Mouse (Mus musculus): ENCODE data around the gene Myo3b. TPM values are rescaled to one million over a fixed set of nuclear protein-coding genes. Genes with fewer than 3 reads are reported as not detected.

Myo3b gene
- polyA plus RNA-seq, 1 experiment from 2014 or later: 0.12 TPM

- H3K27me3 ChIP-seq: 0 out of 2 replicates have a peak, but pooled peaks cover 5% of the 10 kb centered on the region
- WGBS: 69% methylated on average over 9 of the region's 9 CpGs
- no peak overlapping the region for H3K4me2 ChIP-seq
- no peaks in the 10 kb centered on the region for H3K9me3 ChIP-seq
- H3K4me3 ChIP-seq: no peak overlapping the region
- no peak overlapping the region for H3K9ac ChIP-seq
- no peak for ATAC-seq (ENCODE audit: low FRiP score)
- H3K4me1 ChIP-seq (replicated peaks): peaks cover 12% of the 10 kb centered on the region
- H3K36me3 ChIP-seq: no peaks in the 10 kb centered on the region
- no peak overlapping the region for H3K27ac ChIP-seq
Measured at GRCm38 (mm10) chr2:70337869-70338268, 298.9 kb downstream of the Myo3b start.

DNA sequence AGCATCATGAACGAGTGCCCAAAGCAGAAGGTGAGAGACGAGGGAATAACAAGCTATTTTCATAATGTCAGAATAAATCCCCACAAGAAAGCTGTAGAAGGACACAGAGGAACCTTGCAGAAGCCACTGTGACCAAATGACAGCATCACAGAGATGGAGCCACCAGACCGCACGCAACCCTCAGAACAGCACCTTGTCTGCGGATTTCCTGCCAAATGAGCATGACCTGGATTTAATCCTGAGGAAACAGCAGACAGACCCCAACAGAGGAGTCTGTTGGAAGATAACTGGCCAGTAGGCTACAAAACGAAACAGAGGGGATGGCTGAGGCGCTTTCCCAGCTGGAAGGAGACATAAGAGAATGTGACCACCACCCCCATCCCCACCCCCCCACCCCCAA lies 300.1 kb downstream of the Myo3b start:
- Histone ChIP-seq H3K27me3 (0 out of 2 replicates have a peak, but pooled peaks cover 5% of the 10 kb centered on the region), H3K9me3 (no peaks in the 10 kb centered on the region), H3K4me2 (no peak overlapping the region), H3K27ac (no peak overlapping the region), H3K4me3 (no peak overlapping the region), H3K9ac (no peak overlapping the region), H3K36me3 (no peaks in the 10 kb centered on the region), H3K4me1 (replicated peaks) (peaks cover 12% of the 10 kb centered on the region)
- 78% methylated on average over 7 of the region's 7 CpGs for WGBS
- ATAC-seq (ENCODE audit: low FRiP score): no peak

DNA sequence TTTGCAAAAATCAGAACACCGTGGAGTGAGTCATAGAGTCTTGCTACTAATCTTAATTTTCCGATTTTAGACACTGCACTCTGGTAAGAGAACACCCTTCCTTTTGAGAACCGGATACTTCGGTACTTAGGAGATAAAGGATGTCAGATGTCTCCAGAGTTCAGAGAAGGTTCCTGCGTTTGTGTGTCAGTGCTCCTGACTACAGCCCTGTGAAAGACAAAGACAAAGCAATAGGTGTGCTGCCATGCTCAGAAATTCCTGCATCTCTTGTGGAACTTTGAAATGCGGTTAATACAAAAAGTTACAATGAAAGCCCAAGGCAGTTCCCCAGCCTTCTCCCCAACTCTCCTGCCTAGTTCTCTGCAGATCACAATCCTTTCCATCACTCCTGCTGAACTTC lies 300.6 kb downstream of the Myo3b start:
- Histone ChIP-seq H3K9ac (no peak overlapping the region), H3K4me3 (no peak overlapping the region), H3K4me2 (no peak overlapping the region), H3K4me1 (replicated peaks) (peaks cover 12% of the 10 kb centered on the region), H3K9me3 (no peaks in the 10 kb centered on the region), H3K36me3 (no peaks in the 10 kb centered on the region), H3K27ac (no peak overlapping the region), H3K27me3 (0 out of 2 replicates have a peak, but pooled peaks cover 5% of the 10 kb centered on the region)
- no peak for ATAC-seq (ENCODE audit: low FRiP score)
- WGBS: 86% methylated on average over 6 of the region's 6 CpGs

DNA sequence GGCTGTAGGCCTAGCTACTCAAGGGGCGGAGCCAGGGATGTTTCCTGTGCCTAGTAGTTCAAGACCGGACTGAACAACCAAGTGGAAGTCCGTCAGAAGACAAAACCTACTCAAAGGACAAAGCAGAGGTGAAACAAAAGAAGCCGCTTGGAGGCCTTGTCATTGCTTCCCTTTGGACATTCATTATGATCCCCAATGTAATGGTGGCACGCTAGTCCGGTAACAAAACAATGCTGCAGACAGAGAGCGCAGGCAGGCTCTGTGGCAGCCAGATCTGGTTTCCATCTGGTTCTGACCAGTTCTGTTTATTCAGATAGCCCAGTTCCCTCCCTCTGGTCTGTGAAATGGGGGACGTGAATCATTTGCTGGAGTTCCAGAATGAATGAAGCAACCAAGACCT lies 301.3 kb downstream of the Myo3b start:
- WGBS: 85% methylated on average over 8 of the region's 8 CpGs
- Histone ChIP-seq H3K9me3 (no peaks in the 10 kb centered on the region), H3K36me3 (no peaks in the 10 kb centered on the region), H3K4me2 (no peak overlapping the region), H3K27me3 (0 out of 2 replicates have a peak, but pooled peaks cover 5% of the 10 kb centered on the region), H3K9ac (no peak overlapping the region), H3K4me3 (no peak overlapping the region), H3K4me1 (replicated peaks) (peaks cover 12% of the 10 kb centered on the region), H3K27ac (no peak overlapping the region)
- no peak for ATAC-seq (ENCODE audit: low FRiP score)

DNA sequence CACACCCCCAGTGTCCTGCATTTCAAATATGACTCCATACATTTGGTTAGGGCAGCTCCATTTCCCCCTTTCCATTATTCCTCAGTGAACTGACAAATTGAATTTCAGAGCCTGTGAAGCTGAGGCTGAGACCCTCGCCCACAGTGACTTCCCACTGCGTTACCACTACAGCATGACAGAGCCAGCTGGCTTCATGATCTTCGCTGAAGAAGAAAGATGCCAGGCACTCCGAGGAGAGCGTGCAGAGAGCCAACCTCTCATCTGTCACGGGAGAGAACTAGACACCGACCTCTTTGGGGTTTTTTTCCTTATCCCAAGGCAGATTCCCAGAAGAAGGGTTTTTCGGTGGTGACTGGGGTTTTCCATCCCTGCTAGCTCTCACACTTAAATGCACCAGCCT lies 306.2 kb downstream of the Myo3b start:
- no peak for ATAC-seq (ENCODE audit: low FRiP score)
- H3K27ac ChIP-seq: no peak overlapping the region
- H3K27me3 ChIP-seq: 0 out of 2 replicates have a peak, but pooled peaks cover 2% of the 10 kb centered on the region
- no peaks in the 10 kb centered on the region for H3K4me1 ChIP-seq (replicated peaks)
- no peaks in the 10 kb centered on the region for H3K9me3 ChIP-seq
- no peaks in the 10 kb centered on the region for H3K36me3 ChIP-seq
- H3K4me2 ChIP-seq: no peak overlapping the region
- no peak overlapping the region for H3K9ac ChIP-seq
- WGBS: 63% methylated on average over 8 of the region's 8 CpGs
- no peak overlapping the region for H3K4me3 ChIP-seq

DNA sequence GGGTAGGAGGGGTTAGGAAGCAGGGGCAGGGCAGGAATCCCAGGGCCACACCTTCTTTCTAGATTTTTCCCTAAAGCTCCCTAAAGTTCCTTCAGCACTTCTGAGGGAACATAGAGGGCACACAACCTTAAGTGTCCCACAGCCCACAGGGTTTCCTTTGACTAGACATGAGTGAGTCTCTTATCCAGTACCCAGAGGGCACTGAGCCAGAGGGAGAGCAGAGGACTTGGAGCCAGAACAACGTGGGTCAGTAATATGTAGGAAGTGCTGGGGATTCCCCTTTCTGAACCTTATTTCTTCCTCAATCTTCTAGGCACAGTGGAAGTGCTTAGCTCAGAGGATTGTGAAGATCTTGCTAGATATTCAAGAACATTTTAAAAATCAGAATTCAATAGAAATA lies 308.6 kb downstream of the Myo3b start:
- Histone ChIP-seq H3K4me2 (no peak overlapping the region), H3K4me1 (replicated peaks) (no peaks in the 10 kb centered on the region), H3K9me3 (no peaks in the 10 kb centered on the region), H3K36me3 (no peaks in the 10 kb centered on the region), H3K4me3 (no peak overlapping the region), H3K27me3 (0 out of 2 replicates have a peak, but pooled peaks cover 2% of the 10 kb centered on the region), H3K27ac (no peak overlapping the region), H3K9ac (no peak overlapping the region)
- 40% methylated on average over 1 of the region's 1 CpGs for WGBS
- no peak for ATAC-seq (ENCODE audit: low FRiP score)

DNA sequence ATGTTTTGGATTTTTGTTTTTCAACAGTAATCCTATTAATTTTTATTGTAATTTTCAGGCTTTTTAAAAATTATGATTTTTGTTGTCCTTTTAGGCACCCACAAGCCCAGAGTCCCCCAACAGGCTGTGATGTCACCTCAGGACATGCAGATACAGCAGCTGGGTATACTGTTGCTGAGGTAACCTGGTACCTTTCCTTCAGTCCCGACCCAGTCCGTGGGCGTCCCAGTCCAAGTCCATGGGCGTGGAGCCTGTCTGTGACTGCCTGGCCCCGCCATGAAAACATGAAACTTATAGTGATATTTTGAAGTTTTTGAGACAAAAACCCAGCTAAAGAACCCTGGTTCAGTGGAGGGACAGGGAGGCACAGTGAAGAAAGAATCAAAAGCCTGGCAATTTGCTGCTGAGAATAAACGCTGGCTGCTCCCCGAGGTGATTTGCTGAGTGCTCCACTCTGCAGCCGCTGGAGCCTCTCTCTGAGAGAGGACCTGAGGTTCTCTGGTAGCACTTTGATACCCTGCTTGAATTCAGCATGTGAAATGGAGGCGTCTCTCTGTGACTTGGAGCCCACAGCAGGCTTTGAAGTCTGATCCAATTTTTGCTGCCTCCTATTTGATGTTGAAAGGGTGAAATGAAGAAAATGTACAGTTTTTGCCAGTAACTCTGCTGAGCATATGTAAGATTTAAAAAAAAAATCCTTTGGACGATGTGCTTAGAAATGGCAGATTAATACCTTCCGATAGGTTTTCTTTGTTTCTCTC lies 310.0 kb downstream of the Myo3b start:
- H3K4me3 ChIP-seq: no peak overlapping the region
- H3K4me2 ChIP-seq: no peak overlapping the region
- 0 out of 2 replicates have a peak, but pooled peaks cover 2% of the 10 kb centered on the region for H3K27me3 ChIP-seq
- H3K36me3 ChIP-seq: no peaks in the 10 kb centered on the region
- H3K9me3 ChIP-seq: no peaks in the 10 kb centered on the region
- H3K27ac ChIP-seq: no peak overlapping the region
- H3K4me1 ChIP-seq (replicated peaks): no peaks in the 10 kb centered on the region
- no peak overlapping the region for H3K9ac ChIP-seq
- 73% methylated on average over 11 of the region's 11 CpGs for WGBS
- ATAC-seq (ENCODE audit: low FRiP score): no peak

DNA sequence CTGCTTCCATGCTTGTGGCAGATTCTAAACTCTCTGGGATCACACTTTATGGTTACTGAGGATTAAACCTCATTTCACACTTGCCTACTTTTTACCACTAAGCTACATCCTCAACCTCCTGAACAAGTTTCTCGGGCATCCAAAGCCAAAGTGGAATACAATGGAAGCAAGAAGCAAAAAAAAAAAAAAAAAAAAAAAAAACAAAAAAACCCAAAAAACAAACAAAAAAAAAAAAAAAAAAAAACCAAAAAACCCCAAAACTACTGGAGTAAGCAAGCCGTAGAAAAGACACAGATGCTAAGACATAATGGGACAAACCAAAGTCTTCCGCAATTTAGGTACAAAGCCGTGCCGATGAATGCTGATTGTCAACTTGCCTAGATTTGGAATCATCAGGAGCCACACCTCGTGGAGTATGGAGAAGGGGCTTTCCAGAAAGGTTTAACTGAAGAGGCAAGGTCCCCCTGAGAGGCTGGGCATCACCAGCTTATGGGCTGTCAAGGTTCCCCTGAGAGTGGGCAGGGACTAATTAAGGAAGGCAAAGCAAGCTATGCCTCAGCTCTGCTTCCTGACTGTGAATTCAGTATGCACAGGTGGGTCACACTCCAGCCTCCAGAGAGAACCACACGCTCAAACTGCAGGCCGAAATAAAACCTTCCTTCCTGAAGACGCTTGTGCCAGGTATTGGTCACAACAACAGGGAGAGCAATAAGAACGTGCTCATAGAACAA lies 313.7 kb downstream of the Myo3b start:
- Histone ChIP-seq H3K4me1 (replicated peaks) (no peaks in the 10 kb centered on the region), H3K27me3 (no peaks in the 10 kb centered on the region), H3K27ac (no peak overlapping the region), H3K9ac (no peak overlapping the region), H3K36me3 (no peaks in the 10 kb centered on the region), H3K9me3 (no peaks in the 10 kb centered on the region; the same call in 1 of the 2 replicates), H3K4me3 (no peak overlapping the region), H3K4me2 (no peak overlapping the region)
- no peak for ATAC-seq (ENCODE audit: low FRiP score)
- WGBS: 91% methylated on average over 10 of the region's 10 CpGs

DNA sequence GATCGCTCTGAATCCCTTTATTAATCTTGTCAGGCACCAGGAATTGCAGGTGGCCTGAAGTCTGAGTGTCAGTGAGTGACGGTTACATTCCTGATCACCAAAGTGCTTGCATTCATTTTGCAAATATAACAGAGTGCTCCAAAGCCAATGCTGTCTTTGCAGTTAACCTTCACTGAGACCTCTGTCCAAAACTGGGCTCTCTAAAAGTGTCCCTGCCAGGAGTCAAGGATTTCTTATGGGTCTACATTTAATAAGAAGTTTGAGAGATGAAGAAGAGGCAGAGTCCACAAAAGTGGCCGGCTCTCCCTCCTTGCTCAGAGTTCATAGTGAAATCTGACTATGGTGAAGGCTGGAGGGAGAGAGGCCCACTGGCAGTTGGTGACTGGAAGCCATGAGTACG lies 315.1 kb downstream of the Myo3b start:
- H3K36me3 ChIP-seq: no peaks in the 10 kb centered on the region
- H3K4me3 ChIP-seq: no peak overlapping the region
- no peak overlapping the region for H3K4me2 ChIP-seq
- WGBS: 86% methylated on average over 4 of the region's 4 CpGs
- no peaks in the 10 kb centered on the region for H3K27me3 ChIP-seq
- no peaks in the 10 kb centered on the region; the same call in 1 of the 2 replicates for H3K9me3 ChIP-seq
- no peak overlapping the region for H3K9ac ChIP-seq
- ATAC-seq (ENCODE audit: low FRiP score): no peak
- H3K27ac ChIP-seq: no peak overlapping the region
- H3K4me1 ChIP-seq (replicated peaks): no peaks in the 10 kb centered on the region

GRCm38 (mm10) chr2:70355026-70355425 lies 316.1 kb downstream of the Myo3b start:
- Histone ChIP-seq H3K4me1 (replicated peaks) (no peaks in the 10 kb centered on the region), H3K4me3 (no peak overlapping the region), H3K27ac (no peak overlapping the region), H3K27me3 (no peaks in the 10 kb centered on the region), H3K9ac (no peak overlapping the region), H3K36me3 (no peaks in the 10 kb centered on the region), H3K9me3 (peaks cover under 1% of the 10 kb centered on the region; the same call in 1 of the 2 replicates), H3K4me2 (no peak overlapping the region)
- 74% methylated on average over 2 of the region's 2 CpGs for WGBS
- no peak for ATAC-seq (ENCODE audit: low FRiP score)

DNA sequence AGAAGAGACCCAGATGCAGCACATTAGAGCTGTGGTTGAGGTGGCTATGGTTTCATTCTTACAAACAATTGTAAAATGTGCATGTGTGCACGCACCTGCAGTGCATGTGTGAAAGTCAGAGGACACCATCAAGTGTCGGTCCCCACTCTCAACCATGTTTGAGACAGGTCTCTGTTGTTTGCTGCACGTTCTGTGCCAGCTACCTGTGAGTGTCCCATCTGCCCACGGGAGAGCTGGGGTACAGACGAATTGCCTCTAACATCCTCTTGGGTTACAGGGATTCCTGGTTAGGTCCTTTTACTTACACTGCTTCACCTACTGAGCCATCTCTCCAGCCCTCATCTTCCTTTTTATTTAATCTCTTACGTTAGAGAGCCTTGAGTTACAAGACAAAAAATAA lies 330.5 kb downstream of the Myo3b start:
- Histone ChIP-seq H3K27me3 (no peaks in the 10 kb centered on the region), H3K4me3 (no peak overlapping the region), H3K4me2 (no peak overlapping the region), H3K36me3 (no peaks in the 10 kb centered on the region), H3K9me3 (no peaks in the 10 kb centered on the region), H3K27ac (no peak overlapping the region), H3K9ac (no peak overlapping the region), H3K4me1 (replicated peaks) (no peaks in the 10 kb centered on the region)
- ATAC-seq (ENCODE audit: low FRiP score): no peak
- 93% methylated on average over 6 of the region's 6 CpGs for WGBS

GRCm38 (mm10) chr2:70379341-70379740 lies 340.4 kb downstream of the Myo3b start:
- no peak for ATAC-seq (ENCODE audit: low FRiP score)
- no peaks in the 10 kb centered on the region for H3K27me3 ChIP-seq
- no peak overlapping the region for H3K9ac ChIP-seq
- H3K4me2 ChIP-seq: no peak overlapping the region
- H3K36me3 ChIP-seq: no peaks in the 10 kb centered on the region
- no peak overlapping the region for H3K4me3 ChIP-seq
- H3K4me1 ChIP-seq (replicated peaks): no peaks in the 10 kb centered on the region
- 77% methylated on average over 6 of the region's 6 CpGs for WGBS
- no peaks in the 10 kb centered on the region for H3K9me3 ChIP-seq
- H3K27ac ChIP-seq: no peak overlapping the region
